Mouse (Mus musculus) fibroblast of lung, adult 2 months (primary cell): ENCODE data around the gene Slc12a9.

Source experiments
- DNase-seq: peaks from one replicate; pipeline ENCODE4 v3.0.0-alpha.2; 2011; ENCODE audit warnings: low read depth

The Slc12a9 gene

GRCm38 (mm10) chr5:137333512-137334174, at the start of gene Slc12a9:
Slc12a9 (minus strand) TSS chr5:137333597.
- DNase-seq: peak; percentile 86

DNA sequence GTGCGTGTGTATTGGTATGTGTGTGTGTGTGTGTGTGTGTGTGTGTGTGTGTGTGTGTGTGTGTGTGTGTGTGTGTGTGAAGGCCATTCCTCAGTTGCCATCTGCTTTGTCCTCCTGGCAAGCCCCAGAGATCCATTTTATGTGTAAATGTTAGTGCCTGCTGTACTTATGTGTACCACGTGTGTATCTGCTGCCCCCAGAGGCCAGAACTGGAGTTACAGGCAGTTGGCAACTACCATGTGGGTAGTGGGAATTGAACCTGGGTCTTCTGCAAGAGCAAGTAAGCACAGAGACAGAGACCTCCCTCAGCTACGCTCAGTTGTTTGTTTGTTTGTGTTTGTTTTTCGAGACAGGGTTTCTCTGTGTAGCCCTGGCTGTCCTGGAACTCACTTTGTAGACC, 47.8 kb upstream of the Slc12a9 start:
- no peak for DNase-seq

- DNase-seq: no peak
Observed at GRCm38 (mm10) chr5:137377603-137378002, 44.2 kb upstream of the Slc12a9 start.

GRCm38 (mm10) chr5:137377176-137377575, 43.8 kb upstream of the Slc12a9 start:
- DNase-seq: no peak

DNA sequence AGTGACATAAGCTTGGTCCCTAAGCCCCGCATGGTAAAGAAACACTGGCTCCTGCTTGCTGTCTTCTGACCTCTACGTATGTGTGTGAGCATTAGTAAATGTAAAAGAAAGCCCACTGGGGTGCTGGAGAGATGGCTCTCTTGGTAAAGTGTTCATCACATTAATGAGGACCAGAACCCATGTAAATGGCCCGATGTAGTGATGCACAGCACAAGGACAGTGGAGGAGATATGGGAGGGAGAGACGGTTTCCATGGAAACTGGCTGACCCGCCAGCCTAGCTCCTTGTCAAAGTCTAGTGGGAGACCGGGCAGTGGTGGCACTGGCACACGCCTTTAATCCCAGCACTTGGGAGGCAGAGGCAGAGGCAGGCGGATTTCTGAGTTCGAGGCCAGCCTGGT, 43.3 kb upstream of the Slc12a9 start:
- no peak for DNase-seq

DNA sequence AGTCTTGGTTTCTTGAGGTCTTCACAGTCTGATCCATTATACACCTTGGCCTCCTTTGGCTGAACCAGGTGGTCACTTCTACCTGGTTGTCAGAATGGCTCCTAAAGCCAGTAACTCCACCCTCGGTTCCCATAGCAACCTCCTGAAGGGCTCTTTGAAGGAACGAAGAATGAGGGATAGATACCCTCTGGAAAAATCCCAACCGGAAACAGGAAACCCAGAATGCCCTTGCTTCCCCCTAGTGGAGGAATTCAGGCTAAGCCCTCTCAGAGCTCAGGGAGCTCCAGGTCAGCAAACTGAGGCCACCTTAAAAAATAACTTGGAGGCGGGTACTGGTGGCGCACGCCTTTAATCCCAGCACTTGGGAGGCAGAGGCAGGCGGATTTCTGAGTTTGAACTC, 42.8 kb upstream of the Slc12a9 start:
- no peak for DNase-seq

DNA sequence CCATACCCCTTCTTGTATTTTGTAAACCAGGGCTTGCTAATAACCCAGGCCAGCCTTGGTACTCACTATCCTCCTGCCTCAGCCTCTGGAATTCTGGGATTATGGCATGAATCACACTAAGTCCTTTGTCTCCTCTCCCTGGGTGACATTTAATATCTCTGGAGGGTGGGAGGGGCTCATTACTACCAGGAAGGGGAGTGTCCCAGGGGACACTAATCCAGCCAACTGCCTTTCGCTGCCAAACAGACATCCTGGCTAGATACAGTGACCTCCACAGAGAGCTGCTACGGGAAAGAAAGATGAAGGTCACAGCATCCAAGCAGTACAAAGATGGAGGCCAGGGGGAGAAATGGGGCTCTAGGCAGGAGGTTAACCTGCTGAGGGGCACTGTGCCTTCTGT, 42.2 kb upstream of the Slc12a9 start:
- no peak for DNase-seq

DNA sequence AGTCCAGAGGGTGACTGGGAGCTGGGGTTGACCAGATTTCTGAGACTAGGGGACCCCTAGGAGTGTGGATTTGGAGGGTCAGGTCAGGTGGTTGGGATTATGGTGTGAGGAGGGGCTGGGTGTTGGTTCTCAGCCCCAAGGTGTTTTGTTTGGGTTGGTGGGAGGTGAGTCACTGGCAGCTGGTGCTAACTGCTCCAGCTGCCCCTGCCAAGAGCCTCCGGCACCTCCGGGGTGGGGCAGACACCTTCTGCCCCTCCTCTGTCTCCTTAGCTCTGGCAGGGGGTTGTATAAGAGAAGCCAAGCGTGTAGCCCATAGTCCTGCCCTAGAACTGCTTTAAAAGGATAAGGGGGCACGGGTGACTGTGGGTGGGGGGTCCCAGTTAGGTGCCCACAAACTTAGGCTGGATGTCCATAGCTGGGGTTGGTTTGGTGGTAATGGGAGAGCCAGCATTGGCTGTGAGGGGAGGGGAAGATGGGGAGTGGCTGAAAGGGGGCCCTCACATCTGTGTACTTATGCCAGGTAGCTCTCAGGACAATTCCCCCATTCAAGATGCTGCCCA, 41.2 kb upstream of the Slc12a9 start:
- no peak for DNase-seq

DNA sequence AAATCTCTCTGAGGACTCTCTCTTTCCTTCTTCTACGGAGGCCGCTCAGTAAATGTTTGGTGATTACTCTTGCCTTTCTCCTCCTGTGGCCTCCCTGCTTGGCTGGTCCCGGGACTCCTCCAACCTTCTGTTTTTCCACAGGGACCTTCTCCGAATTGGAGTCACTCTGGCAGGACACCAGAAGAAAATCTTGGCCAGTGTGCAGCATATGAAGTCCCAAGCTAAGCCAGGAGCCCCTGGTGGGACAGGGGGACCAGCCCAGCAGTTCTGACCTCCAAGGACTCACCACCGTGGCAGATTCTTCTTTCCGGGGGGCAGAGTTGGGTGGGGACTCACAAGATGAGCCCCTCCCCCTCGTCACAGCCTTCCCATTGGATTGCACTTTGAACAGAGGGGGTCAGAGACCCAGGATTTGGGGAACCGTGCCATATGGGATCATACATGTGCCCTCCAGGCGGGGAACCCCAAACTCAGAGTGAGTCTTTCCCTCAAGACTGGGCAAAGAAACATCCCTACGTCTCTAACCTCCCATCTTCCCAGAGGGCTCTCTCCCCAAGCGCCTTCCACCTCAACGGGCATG, 40.1 kb upstream of the Slc12a9 start:
- DNase-seq: no peak

- DNase-seq: no peak
Observed at GRCm38 (mm10) chr5:137369665-137370064, 36.3 kb upstream of the Slc12a9 start.

GRCm38 (mm10) chr5:137358382-137358781, 25.0 kb upstream of the Slc12a9 start:
- no peak for DNase-seq

DNA sequence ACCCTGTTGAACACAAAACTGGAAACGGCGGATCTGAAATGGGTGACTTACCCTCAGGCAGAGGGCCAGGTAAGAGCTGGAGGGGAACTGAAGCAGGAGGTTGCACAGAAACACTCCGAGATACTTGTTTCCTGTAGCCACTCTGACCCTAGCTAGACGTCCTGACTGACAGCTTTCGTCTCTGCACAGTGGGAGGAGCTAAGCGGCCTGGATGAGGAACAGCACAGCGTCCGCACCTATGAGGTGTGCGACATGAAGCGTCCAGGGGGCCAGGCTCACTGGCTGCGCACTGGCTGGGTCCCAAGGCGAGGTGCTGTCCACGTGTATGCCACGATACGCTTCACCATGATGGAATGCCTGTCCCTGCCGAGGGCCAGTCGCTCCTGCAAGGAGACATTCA, 20.7 kb upstream of the Slc12a9 start:
- DNase-seq: no peak

- no peak for DNase-seq
Observed at GRCm38 (mm10) chr5:137352011-137352975, 18.9 kb upstream of the Slc12a9 start.

- DNase-seq: no peak
Observed at GRCm38 (mm10) chr5:137351394-137351793, 18.0 kb upstream of the Slc12a9 start.

DNA sequence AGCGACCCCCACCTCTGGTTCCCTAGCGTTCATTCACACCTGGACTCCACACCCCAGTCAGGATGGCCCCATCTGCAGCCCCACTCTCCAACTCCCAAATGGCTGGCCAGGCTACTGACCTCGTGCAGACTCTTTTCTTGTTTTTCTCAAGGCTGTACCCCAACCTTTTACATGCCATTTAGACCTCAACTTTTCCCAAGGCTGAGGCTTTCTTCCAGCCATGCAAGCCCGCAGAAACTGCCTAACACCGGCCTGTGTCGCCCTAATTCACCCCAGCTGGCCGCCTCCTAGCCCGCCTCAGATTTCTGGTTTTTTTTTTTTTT, 17.6 kb upstream of the Slc12a9 start:
- DNase-seq: no peak

GRCm38 (mm10) chr5:137350205-137351057, 17.0 kb upstream of the Slc12a9 start:
- no peak for DNase-seq

DNA sequence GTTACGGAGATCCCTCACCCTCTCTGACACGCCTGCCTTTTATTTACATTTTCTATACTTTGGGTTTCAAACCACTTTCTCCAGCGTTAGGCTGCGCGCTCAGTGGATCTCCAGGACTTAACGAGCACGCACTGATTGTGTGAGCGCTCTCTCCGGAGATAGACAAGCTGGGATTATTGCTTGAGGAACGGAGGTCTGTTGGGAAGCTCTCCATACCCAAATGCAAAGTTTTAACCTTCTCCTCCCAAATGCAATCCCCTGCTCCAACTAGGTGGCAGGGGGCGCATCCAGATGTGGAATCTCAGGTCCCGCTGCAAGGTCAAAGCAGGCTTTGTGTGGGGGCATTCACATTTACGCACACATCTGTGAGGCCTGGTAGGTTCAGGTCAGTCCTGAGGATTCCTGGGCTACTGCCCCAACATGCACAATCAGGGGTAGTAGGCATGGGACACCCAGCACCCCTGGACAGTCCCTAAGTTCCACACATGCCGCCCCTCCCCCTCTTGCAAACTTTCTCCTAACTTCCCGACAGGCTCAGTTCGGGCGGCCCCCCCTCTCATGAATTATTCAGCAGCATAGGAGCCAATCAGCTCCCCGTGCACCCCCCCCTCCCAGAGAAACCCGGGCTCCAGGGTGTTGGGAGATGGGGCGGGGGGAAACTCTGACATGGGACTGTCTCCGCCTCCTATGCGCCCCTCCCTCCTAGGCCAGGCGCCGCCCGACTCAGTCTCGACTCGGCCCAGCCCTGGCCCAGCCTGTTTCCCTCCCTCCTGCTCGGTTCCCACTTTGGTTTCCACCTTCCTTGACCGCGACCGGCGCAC, 16.2 kb upstream of the Slc12a9 start, which contains the start of gene Ephb4:
TSS of gene Ephb4 (plus strand) at position 726 of the 821 bp plus-strand sequence.
- peak; percentile 88 for DNase-seq

DNA sequence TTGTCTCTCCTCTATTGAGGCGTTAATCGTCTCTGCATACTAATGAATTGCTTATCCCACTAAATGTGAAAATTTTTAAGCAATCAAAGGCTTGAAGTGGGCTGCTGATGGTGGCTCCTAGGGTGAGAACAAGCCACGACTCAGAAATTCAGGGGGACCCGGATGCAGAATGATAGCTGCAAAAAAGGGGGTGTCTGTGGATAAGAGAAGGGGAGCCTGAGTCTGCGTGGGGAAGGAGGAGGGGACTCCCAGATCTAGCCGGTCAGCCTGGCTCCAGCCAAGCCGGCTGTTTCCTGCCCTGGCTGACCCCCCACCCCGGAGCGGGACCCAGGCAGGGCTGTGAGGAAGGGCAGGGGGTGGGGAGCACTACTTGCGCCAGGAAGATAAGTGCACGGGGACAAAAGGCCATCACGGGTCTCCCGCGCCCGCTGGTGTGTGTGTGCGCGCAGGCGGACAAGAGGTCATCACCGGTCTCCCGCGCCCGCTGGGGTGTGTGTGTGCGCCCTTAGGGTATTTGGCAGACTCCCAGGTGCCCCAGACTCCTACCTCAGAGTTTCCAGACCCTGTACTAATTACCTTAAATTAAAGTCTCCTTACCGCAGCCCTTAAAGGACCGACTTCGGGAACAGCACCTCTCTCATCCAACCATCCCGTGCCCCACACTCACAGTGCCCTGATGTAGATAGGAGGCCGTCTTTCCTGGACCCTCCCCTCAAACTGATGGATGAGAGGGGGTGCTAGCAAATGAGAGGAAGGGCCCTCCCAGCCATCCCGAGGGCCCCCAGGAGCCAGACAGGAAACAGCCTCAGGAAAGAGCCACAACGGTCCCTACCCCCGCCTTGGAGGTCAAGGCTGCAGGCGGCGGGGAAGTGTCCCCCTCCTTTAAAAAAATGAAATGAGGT, 15.3 kb upstream of the Slc12a9 start:
- no peak for DNase-seq

- no peak for DNase-seq
Observed at GRCm38 (mm10) chr5:137347856-137348255, 14.5 kb upstream of the Slc12a9 start.

DNA sequence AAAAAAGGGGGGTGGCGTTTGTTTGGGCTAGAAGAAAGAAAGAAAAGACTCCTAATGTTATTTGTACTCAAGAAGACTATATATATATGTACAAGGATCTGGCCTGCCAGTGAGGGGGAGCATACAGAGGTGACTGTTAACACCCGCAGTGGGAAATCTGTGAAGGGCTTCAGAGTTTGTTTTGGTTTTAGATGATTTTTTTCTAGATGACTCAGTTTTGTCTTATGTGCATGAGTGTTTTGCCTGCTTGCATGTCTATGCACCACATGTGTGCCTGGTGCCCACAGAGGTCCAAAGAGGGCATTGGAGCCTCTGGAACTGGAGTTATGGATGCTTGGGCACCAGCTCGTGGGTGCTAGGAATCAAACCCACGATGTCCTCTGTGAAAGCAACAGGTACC, 13.6 kb upstream of the Slc12a9 start:
- DNase-seq: no peak
